Mouse (Mus musculus): ENCODE measurements at regions not wholly inside any gene's neighbourhood (a gene's known extent, or its start where the extent isn't known, plus 50 kb on each side); places are given as distances from the start of the nearest gene placed in this dataset.
A peak's percentile ranks its signal among the peaks of the same experiment; 100 is the strongest.

- DNase-seq: no peak
Measured at GRCm38 (mm10) chr9:47133873-47134272, 135.3 kb downstream of the Gm4791 start.

- DNase-seq: no peak
Measured at GRCm38 (mm10) chr9:47134479-47134878, 135.9 kb downstream of the Gm4791 start.

- DNase-seq: no peak
Measured at GRCm38 (mm10) chr9:47136641-47137040, 138.1 kb downstream of the Gm4791 start.

- DNase-seq: no peak
Measured at GRCm38 (mm10) chr9:47153471-47153870, 154.9 kb downstream of the Gm4791 start.

- no peak for DNase-seq
Measured at GRCm38 (mm10) chr9:47165480-47166131, 167.1 kb downstream of the Gm4791 start.

- DNase-seq: no peak
Measured at GRCm38 (mm10) chr9:47167681-47168240, 169.2 kb downstream of the Gm4791 start.

GRCm38 (mm10) chr9:47176044-47176443, 177.5 kb downstream of the Gm4791 start:
- DNase-seq: no peak

GRCm38 (mm10) chr9:47218101-47218500, 219.6 kb downstream of the Gm4791 start:
- no peak for DNase-seq

GRCm38 (mm10) chr9:47223536-47223935, 225.0 kb downstream of the Gm4791 start:
- DNase-seq: no peak

GRCm38 (mm10) chr9:47224249-47224648, 225.7 kb downstream of the Gm4791 start:
- DNase-seq: no peak

GRCm38 (mm10) chr9:47226476-47227271, 228.1 kb downstream of the Gm4791 start:
- peak; percentile 10 for DNase-seq

- DNase-seq: no peak
Measured at GRCm38 (mm10) chr9:47227298-47227697, 228.8 kb downstream of the Gm4791 start.

GRCm38 (mm10) chr9:47228736-47229135, 230.2 kb downstream of the Gm4791 start:
- DNase-seq: no peak

- DNase-seq: no peak
Measured at GRCm38 (mm10) chr9:47229296-47229695, 230.8 kb downstream of the Gm4791 start.

GRCm38 (mm10) chr9:47240950-47241349, 242.4 kb downstream of the Gm4791 start:
- no peak for DNase-seq

GRCm38 (mm10) chr9:47242051-47242450, 243.5 kb downstream of the Gm4791 start:
- no peak for DNase-seq

- no peak for DNase-seq
Measured at GRCm38 (mm10) chr9:47242526-47242925, 244.0 kb downstream of the Gm4791 start.

GRCm38 (mm10) chr9:47249029-47249428, 250.5 kb downstream of the Gm4791 start:
- no peak for DNase-seq

GRCm38 (mm10) chr9:47251160-47251559, 252.6 kb downstream of the Gm4791 start:
- no peak for DNase-seq

GRCm38 (mm10) chr9:47253836-47254657, 255.5 kb downstream of the Gm4791 start:
- DNase-seq: no peak

- no peak for DNase-seq
Measured at GRCm38 (mm10) chr9:47265946-47266490, 264.0 kb upstream of the Cadm1 start.

GRCm38 (mm10) chr9:47276303-47277005, 253.5 kb upstream of the Cadm1 start:
- DNase-seq: no peak

Measured in right cerebral cortex, postnatal 25 days (tissue).